Mouse (Mus musculus) liver, adult 2 months (tissue): ENCODE data around the gene Txndc17.

Experiments
- CTCF ChIP-seq: fragments of 200-500 bp; IDR thresholded peaks from 2 replicates; pipeline ENCODE4 v1.5.1; 2011; ENCODE audit warnings: low read depth, low read length, control low read depth
- POLR2A ChIP-seq: fragments of 200-500 bp; IDR thresholded peaks from 2 replicates; pipeline ENCODE4 v1.6.1; 2011; ENCODE audit warnings: low read length, control low read depth; ENCODE audit not compliant: insufficient read depth; ENCODE audit errors: extremely low read depth

DNA sequence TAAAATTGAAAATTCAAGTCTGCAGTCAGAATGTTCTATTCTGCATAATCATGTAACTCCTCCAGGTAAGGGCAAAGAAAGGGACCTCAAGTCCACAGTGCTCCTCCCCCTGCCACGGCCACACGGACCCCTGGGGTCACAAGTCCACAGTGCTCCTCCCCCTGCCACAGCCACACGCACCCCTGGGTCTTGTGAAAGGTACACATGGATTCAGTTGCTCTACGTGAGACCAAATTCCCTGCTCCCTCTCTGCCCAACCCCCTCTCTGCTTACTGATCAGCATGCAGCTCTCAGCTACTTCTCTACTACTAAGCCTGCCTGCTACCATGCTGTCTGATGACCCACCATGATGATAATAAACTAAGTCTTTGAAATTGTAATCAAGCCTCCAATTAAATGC is 37.5 kb upstream of the Txndc17 start:
- no peak for TF ChIP-seq CTCF
- no peak for TF ChIP-seq POLR2A
